In genomic region chr3:138526073-138526915, GRCm38 (mm10) we compare ENCODE assay signal across 8 mouse cellular contexts. TPM values are rescaled to one million over a fixed set of nuclear protein-coding genes. Genes with fewer than 3 reads are reported as not detected.
DNase-seq lines count a peak whose midpoint lies in the region; ATAC-seq lines count a peak whose summit lies in the region.

Eif4e (plus strand) TSS chr3:138526179.

- peak; percentile 63 for DNase-seq in MN1 (ENCODE audit: low spot score)
- DNase-seq in c-Kit-positive CD71-positive TER-119-positive erythroid progenitor cells, embryonic 14.5 days (ENCODE audit: low spot score): peak; percentile 60
- peak; percentile 19 for DNase-seq in frontal cortex, postnatal 36 days (ENCODE audit: low spot score in 2 of 2)
- DNase-seq in layer of hippocampus, postnatal 36 days: no peak
- DNase-seq in lung, postnatal 36 days: peak; percentile 77
- peak; percentile 59 to 64 for DNase-seq in right cerebral cortex, postnatal 10 days (ENCODE audit: low spot score in 2 of 2)
- no peak for DNase-seq in retina, postnatal 1 day

- ATAC-seq in hindbrain, embryonic 13.5 days (ENCODE audit: low FRiP score): peak; percentile 44

- peak within 1 kb of the TSS; percentile 69 for H3K9ac ChIP-seq in hindbrain, embryonic 13.5 days

- H3K4me1 ChIP-seq in hindbrain, embryonic 13.5 days (replicated peaks): peaks cover 26% of the 10 kb centered on the region

- H3K4me2 ChIP-seq in hindbrain, embryonic 13.5 days: peak within 1 kb of the TSS; percentile 78

- no peaks in the 10 kb centered on the region for H3K9me3 ChIP-seq in hindbrain, embryonic 13.5 days

- peak within 1 kb of the TSS; percentile 96 for H3K4me3 ChIP-seq in hindbrain, embryonic 13.5 days

- H3K27me3 ChIP-seq in hindbrain, embryonic 13.5 days: no peaks in the 10 kb centered on the region

- H3K36me3 ChIP-seq in hindbrain, embryonic 13.5 days: no peaks in the 10 kb centered on the region

- peak within 1 kb of the TSS; percentile 83 for H3K27ac ChIP-seq in hindbrain, embryonic 13.5 days

- WGBS in hindbrain, embryonic 13.5 days: under 1% methylated on average over 39 of the region's 39 CpGs

RNA-seq across cellular contexts. Expression of gene Eif4e, which starts in this region (rescaled TPM):
- 317 and 323 TPM in 2 replicates for polyA plus RNA-seq in hindbrain, embryonic 13.5 days (2015; fragmentation: Nextera tagmentation; extraction: Ambion mirVana)
- 100 to 1,000 TPM; 186 to 189 TPM for total RNA-seq in layer of hippocampus, postnatal 36 days (2021)

Comparison
In these comparisons a context has a peak if more than half of its experiments do, and no peak if none do; other contexts are left out.
1. DNase-seq: peak in MN1 (single experiment), c-Kit-positive CD71-positive TER-119-positive erythroid progenitor cells, embryonic 14.5 days (single experiment), frontal cortex, postnatal 36 days (2 of 2), lung, postnatal 36 days (single experiment) and right cerebral cortex, postnatal 10 days (2 of 2); none in layer of hippocampus, postnatal 36 days (0 of 2) and retina, postnatal 1 day (single experiment).